Mouse (Mus musculus) stomach, embryonic 16.5 days (tissue): Measurements from ENCODE around the gene Ythdf2. TPM values are rescaled to one million over a fixed set of nuclear protein-coding genes. Genes with fewer than 3 reads are reported as not detected.
"Not testable (repeated sequence)": the region's sequence is repeated elsewhere in the genome, so short reads cannot be mapped to it uniquely, and the experiment has no call there.

Experiments
- ATAC-seq: fragments of 200-750 bp; cut with Nextera tagmentation; 2 replicates; pipeline ENCODE4 v1.8.0; 2017; ENCODE audit warnings: moderate number of reproducible peaks, moderate TSS enrichment; ENCODE audit not compliant: insufficient read depth, low FRiP score
- H3K27ac ChIP-seq: fragments of 300-500 bp; sonication (generic); 2 replicates; pipeline ENCODE4 v1.5.1; 2014; ENCODE audit warnings: low read length
- H3K27me3 ChIP-seq: fragments of 300-500 bp; sonication (generic); 2 replicates; pipeline ENCODE4 v1.6.1; 2014; ENCODE audit warnings: low read length, control low read depth, mixed read lengths; ENCODE audit not compliant: control insufficient read depth, insufficient read depth
- H3K36me3 ChIP-seq: fragments of 300-500 bp; sonication (generic); 2 replicates; pipeline ENCODE4 v1.6.1; 2014; ENCODE audit warnings: low read length; ENCODE audit not compliant: control insufficient read depth, insufficient read depth
- H3K4me1 ChIP-seq: fragments of 300-500 bp; sonication (generic); 2 replicates; pipeline ENCODE4 v1.6.1; 2014; ENCODE audit warnings: low read length, control low read depth, mixed read lengths; ENCODE audit not compliant: control insufficient read depth, insufficient read depth
- H3K4me2 ChIP-seq: fragments of 300-500 bp; sonication (generic); 2 replicates; pipeline ENCODE4 v1.6.1; 2014; ENCODE audit warnings: low read depth, low read length, mixed read lengths
- H3K4me3 ChIP-seq: fragments of 300-500 bp; sonication (generic); replicated peaks from 2 replicates; pipeline ENCODE4 v1.5.1; 2014; ENCODE audit warnings: mild to moderate bottlenecking, low read length
- H3K9ac ChIP-seq: fragments of 300-500 bp; sonication (generic); 2 replicates; pipeline ENCODE4 v1.6.1; 2014; ENCODE audit warnings: low read length
- H3K9me3 ChIP-seq: fragments of 300-500 bp; sonication (generic); replicated peaks from 2 replicates; pipeline ENCODE4 v1.6.1; 2016; ENCODE audit warnings: low read length, control low read depth; ENCODE audit not compliant: control insufficient read depth
- WGBS: fragments of 180-500 bp; shearing (Covaris S2); extraction: QIAGEN DNeasy Blood & Tissue Kit; methylation state at CpG from one replicate; pipeline ENCODE4 v1.1.7; 2014; 5-methylcytosine and 5-hydroxymethylcytosine counted together
- polyA plus RNA-seq: library from polyadenylated mRNA; unstranded; fragments of >200 nt; fragmentation: Nextera tagmentation; extraction: Ambion mirVana; gene quantifications from 2 replicates; pipeline ENCODE4 v1.2.1, GENCODE M21; 2015

Gene Ythdf2
- polyA plus RNA-seq, 1 experiment from 2014 or later, result 84.2 TPM

GRCm38 (mm10) chr4:132247451-132247997 is 35.4 kb upstream of the Ythdf2 start:
- no peak overlapping the region for H3K4me2 ChIP-seq
- H3K4me3 ChIP-seq, result no peak overlapping the region
- 78% methylated on average over 5 of the region's 5 CpGs for WGBS
- H3K36me3 ChIP-seq, result 0 out of 2 replicates have a peak, but pooled peaks cover 16% of the 10 kb centered on the region
- no peaks in the 10 kb centered on the region for H3K4me1 ChIP-seq
- H3K9me3 ChIP-seq, result no peaks in the 10 kb centered on the region
- H3K27ac ChIP-seq, result peak overlapping the region; percentile 40; the same call in 1 of the 2 replicates
- H3K27me3 ChIP-seq, result no peaks in the 10 kb centered on the region
- peak; percentile 56 for ATAC-seq
- H3K9ac ChIP-seq, result no peak overlapping the region

DNA sequence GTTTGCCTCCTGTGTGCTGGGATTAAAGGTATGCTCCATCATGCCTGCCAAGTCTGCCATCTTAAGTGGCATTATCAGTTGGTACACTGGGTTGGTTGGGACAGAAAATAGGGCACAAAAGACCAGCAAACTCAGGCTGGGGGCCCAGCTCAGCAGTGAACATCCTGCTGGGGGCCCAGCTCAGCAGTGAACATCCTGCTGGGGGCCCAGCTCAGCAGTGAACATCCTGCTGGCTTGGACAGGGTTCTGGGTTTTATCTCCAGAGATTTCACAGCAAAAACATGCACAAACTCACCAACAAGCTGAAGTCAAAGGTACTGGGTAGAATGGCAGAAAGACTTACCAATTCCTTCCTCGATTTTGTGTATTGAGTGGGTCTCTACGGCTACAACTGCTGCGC is 33.5 kb upstream of the Ythdf2 start:
- Histone ChIP-seq H3K4me1 (no peaks in the 10 kb centered on the region), H3K27me3 (no peaks in the 10 kb centered on the region), H3K9ac (no peak overlapping the region), H3K27ac (no peak overlapping the region; the same call in 1 of the 2 replicates), H3K9me3 (no peaks in the 10 kb centered on the region), H3K4me2 (no peak overlapping the region), H3K36me3 (0 out of 2 replicates have a peak, but pooled peaks cover 22% of the 10 kb centered on the region), H3K4me3 (no peak overlapping the region)
- no peak for ATAC-seq
- WGBS, result 97% methylated on average over 3 of the region's 3 CpGs

DNA sequence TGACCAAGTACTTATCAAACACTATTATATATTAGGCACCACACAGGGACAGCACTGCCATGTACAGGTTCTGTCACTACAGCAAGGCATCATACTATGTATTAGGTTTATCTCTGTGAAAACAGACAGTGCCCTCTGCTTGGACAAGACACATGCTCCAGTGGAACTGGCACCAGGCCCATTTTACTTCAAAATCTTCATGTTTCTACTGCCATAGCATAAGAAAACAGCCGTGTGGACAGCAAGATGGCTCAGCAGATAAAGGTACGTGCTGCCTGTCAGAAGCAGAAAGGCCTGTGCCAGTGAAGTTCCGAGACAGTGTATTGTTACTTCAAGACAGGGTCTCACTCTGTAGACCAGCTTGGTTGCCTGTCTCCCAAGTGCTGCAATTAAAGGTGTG is 29.1 kb upstream of the Ythdf2 start:
- no peak overlapping the region for H3K4me2 ChIP-seq
- H3K36me3 ChIP-seq, result 0 out of 2 replicates have a peak, but pooled peaks cover 20% of the 10 kb centered on the region

DNA sequence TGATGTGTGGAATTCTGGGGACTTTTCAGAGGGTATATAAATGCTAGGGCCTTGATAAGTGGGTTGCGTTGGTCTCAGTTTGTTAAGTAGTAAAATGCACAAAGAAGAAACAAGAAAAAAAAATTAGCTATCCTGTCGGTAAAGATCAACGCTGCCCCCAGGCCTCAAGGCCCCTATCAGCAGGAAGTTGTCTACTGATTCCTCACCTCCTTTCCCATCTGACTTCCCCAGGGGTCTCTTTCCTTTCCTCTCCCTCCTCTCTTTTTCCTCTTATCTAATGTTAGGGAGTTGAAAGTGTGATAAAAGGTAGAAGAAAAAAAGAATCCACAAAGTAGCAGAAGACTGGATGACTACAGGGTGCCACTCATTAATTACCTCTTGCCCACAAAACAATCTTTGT is 28.3 kb upstream of the Ythdf2 start:
- Histone ChIP-seq H3K4me2 (no peak overlapping the region), H3K4me3 (no peak overlapping the region), H3K9me3 (no peaks in the 10 kb centered on the region), H3K9ac (no peak overlapping the region), H3K27ac (no peak overlapping the region), H3K4me1 (no peaks in the 10 kb centered on the region), H3K36me3 (0 out of 2 replicates have a peak, but pooled peaks cover 14% of the 10 kb centered on the region), H3K27me3 (no peaks in the 10 kb centered on the region)
- no peak for ATAC-seq
- 93% methylated on average over 3 of the region's 3 CpGs for WGBS

More for the DNA sequence above, 29.1 kb upstream of the Ythdf2 start:
- H3K4me1 ChIP-seq, result no peaks in the 10 kb centered on the region
- H3K9me3 ChIP-seq, result no peaks in the 10 kb centered on the region
- no peaks in the 10 kb centered on the region for H3K27me3 ChIP-seq
- ATAC-seq, result no peak
- H3K4me3 ChIP-seq, result no peak overlapping the region
- no peak overlapping the region for H3K9ac ChIP-seq
- H3K27ac ChIP-seq, result no peak overlapping the region
- 76% methylated on average over 3 of the region's 3 CpGs for WGBS

DNA sequence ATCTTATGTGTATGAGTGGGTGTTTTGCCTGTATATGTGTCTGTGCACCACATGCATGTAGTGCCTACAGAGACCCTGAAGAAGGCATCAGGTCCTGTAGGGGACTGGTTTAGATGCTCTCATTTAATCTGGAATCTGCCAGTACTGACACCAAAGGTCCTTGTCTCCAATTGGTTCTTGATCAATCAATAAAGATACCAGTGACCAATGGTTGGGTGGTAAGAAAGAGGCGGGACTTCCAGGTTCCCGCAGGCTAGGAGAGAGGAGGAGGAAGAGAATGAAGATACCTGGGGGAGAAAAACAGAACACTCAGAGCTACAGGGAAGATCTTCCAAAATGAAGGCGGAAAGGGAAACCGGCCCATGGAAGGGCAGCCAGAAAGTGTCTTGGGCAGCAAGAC is 26.3 kb upstream of the Ythdf2 start:
- H3K27ac ChIP-seq, result no peak overlapping the region
- WGBS, result 88% methylated on average over 4 of the region's 4 CpGs
- H3K27me3 ChIP-seq, result no peaks in the 10 kb centered on the region
- no peaks in the 10 kb centered on the region for H3K4me1 ChIP-seq
- ATAC-seq, result no peak
- no peak overlapping the region for H3K9ac ChIP-seq
- H3K36me3 ChIP-seq, result peaks cover 17% of the 10 kb centered on the region; the same call in 1 of the 2 replicates
- no peak overlapping the region for H3K4me3 ChIP-seq
- H3K4me2 ChIP-seq, result no peak overlapping the region
- H3K9me3 ChIP-seq, result no peaks in the 10 kb centered on the region

- 90% methylated on average over 8 of the region's 8 CpGs for WGBS
- no peak overlapping the region for H3K4me3 ChIP-seq
- H3K4me2 ChIP-seq, result no peak overlapping the region
- ATAC-seq, result no peak
- H3K9me3 ChIP-seq, result no peaks in the 10 kb centered on the region
- no peaks in the 10 kb centered on the region for H3K27me3 ChIP-seq
- peaks cover 22% of the 10 kb centered on the region for H3K36me3 ChIP-seq
- H3K9ac ChIP-seq, result no peak overlapping the region
- H3K27ac ChIP-seq, result no peak overlapping the region
- H3K4me1 ChIP-seq, result no peaks in the 10 kb centered on the region
These were observed 22.6 kb upstream of the Ythdf2 start for GRCm38 (mm10) chr4:132234710-132235109.

- H3K27ac ChIP-seq, result no peak overlapping the region
- WGBS, result 90% methylated on average over 5 of the region's 5 CpGs
- no peaks in the 10 kb centered on the region for H3K27me3 ChIP-seq
- ATAC-seq, result no peak
- peaks cover 27% of the 10 kb centered on the region for H3K36me3 ChIP-seq
- H3K4me3 ChIP-seq, result no peak overlapping the region
- H3K4me2 ChIP-seq, result no peak overlapping the region
- H3K9me3 ChIP-seq, result no peaks in the 10 kb centered on the region
- H3K4me1 ChIP-seq, result no peaks in the 10 kb centered on the region
- H3K9ac ChIP-seq, result no peak overlapping the region
These were observed 18.3 kb upstream of the Ythdf2 start for GRCm38 (mm10) chr4:132230422-132230821.

DNA sequence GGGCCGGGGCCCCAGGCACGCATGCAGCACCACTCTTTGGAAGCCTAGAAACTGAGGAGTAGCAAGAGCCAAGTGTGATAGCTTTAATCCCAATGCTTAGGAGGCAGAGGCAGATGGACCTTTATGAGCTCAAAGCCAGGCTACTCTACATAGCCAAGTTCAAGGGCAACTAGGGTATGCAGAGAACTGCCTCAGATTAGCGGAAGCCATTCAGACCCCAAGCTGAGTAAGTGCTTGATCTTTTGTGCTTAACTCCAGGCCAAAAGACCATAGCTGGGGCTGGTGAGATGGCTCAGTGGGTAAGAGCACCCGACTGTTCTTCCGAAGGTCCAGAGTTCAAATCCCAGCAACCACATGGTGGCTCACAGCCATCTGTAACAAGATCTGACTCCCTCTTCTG is 9.9 kb upstream of the Ythdf2 start:
- not testable (repeated sequence) for ATAC-seq, H3K4me1 ChIP-seq, H3K9ac ChIP-seq, H3K36me3 ChIP-seq, H3K4me3 ChIP-seq, H3K27ac ChIP-seq, H3K4me2 ChIP-seq, H3K9me3 ChIP-seq, H3K27me3 ChIP-seq
- WGBS, result 90% methylated on average over 5 of the region's 5 CpGs

DNA sequence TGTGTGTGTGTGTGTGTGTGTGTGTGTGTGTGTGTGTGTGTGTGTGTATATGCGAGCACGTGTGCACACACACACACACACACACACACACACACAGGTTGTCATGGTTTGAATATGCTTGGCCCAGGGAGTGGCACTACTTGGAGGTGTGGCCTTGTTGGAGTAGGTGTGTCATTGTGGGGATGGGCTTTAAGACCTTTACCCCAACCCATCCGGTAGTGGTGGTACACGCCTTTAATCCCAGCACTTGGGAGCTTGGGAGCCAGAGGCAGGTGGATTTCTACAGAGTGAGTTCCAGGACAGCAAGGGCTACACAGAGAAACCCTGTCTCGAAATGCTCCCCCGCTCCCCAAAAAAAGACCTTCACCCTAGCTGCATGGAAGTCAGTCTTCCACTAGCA is 6.3 kb upstream of the Ythdf2 start:
- H3K4me1 ChIP-seq, H3K4me3 ChIP-seq, H3K27me3 ChIP-seq, H3K4me2 ChIP-seq, H3K36me3 ChIP-seq, H3K9me3 ChIP-seq, ATAC-seq, H3K9ac ChIP-seq, H3K27ac ChIP-seq: not testable (repeated sequence)
- WGBS, result 79% methylated on average over 6 of the region's 6 CpGs
